Mouse (Mus musculus) cerebellum, adult 2 months (tissue): Measurements from ENCODE around the gene Spata2. TPM values are rescaled to one million over a fixed set of nuclear protein-coding genes. Genes with fewer than 3 reads are reported as not detected.

ENCODE experiments used
- DNase-seq, 2 experiments: peaks; one replicate each; pipeline ENCODE4 v3.0.0; 2021
- H3K27ac ChIP-seq: fragments of 200-500 bp; 2 replicates; pipeline ENCODE4 v1.5.1; 2012; ENCODE audit warnings: low read length, control low read depth, inconsistent platforms; ENCODE audit not compliant: insufficient read depth
- H3K27me3 ChIP-seq: fragments of 200-500 bp; 2 replicates; pipeline ENCODE4 v1.6.1; 2012; ENCODE audit warnings: inconsistent platforms, mild to moderate bottlenecking, low read length, moderate library complexity; ENCODE audit not compliant: control insufficient read depth, insufficient read depth
- H3K4me1 ChIP-seq: fragments of 200-500 bp; 2 replicates; pipeline ENCODE4 v1.6.1; 2011; ENCODE audit warnings: low read length; ENCODE audit not compliant: control insufficient read depth, insufficient read depth
- H3K4me3 ChIP-seq: fragments of 200-500 bp; replicated peaks from 2 replicates; pipeline ENCODE3; 2011; ENCODE audit warnings: mild to moderate bottlenecking, low read depth, low read length, control low read depth; ENCODE audit not compliant: insufficient read depth
- CTCF ChIP-seq: fragments of 200-500 bp; IDR thresholded peaks from 2 replicates; pipeline ENCODE4 v1.5.1; 2011; ENCODE audit warnings: low read depth, mild to moderate bottlenecking, control low read depth, low read length, moderate library complexity, borderline replicate concordance; ENCODE audit not compliant: insufficient read depth
- POLR2A ChIP-seq: fragments of 200-500 bp; IDR thresholded peaks from 2 replicates; pipeline ENCODE4 v1.6.1; 2011; ENCODE audit warnings: low read length, control low read depth, borderline replicate concordance; ENCODE audit not compliant: insufficient read depth
- WGBS: fragments of 180-500 bp; shearing (Covaris S2); methylation state at CpG from one replicate; pipeline ENCODE4 v1.1.7; 2018; 5-methylcytosine and 5-hydroxymethylcytosine counted together
- polyA plus RNA-seq: library from polyadenylated mRNA; depleted of rRNA; stranded (reverse); fragments of >200 nt; gene quantifications from 2 replicates; pipeline ENCODE4 v1.2.3, GENCODE M21; 2012

Spata2 gene
- polyA plus RNA-seq, 1 experiment = 80.2 TPM

DNA sequence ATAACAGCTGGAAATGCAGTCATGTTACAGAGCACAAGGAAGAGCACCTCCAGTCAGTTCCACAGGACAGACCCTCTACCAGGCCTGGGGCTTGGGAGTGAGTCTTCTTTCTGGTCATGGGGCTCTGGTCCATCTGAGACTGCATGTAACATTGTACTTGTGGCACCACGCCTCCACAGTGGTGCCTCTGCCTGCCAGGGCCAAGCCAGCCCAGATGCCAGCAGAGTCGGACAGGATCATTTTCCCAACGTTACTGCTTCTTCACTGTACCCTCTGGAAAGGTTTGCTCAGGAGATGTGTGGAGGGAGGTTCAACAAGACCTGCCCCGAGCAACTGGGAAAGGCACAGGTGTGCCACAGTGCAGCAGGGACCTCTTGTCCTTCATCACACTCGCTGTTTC lies 23.0 kb upstream of the Spata2 start:
- TF ChIP-seq POLR2A (no peak), CTCF (no peak)
- Histone ChIP-seq H3K27me3 (no peaks in the 10 kb centered on the region), H3K27ac (no peak overlapping the region), H3K4me1 (peaks cover 13% of the 10 kb centered on the region), H3K4me3 (no peak overlapping the region)
- 73% methylated on average over 5 of the region's 5 CpGs for WGBS
- DNase-seq = no peak

DNA sequence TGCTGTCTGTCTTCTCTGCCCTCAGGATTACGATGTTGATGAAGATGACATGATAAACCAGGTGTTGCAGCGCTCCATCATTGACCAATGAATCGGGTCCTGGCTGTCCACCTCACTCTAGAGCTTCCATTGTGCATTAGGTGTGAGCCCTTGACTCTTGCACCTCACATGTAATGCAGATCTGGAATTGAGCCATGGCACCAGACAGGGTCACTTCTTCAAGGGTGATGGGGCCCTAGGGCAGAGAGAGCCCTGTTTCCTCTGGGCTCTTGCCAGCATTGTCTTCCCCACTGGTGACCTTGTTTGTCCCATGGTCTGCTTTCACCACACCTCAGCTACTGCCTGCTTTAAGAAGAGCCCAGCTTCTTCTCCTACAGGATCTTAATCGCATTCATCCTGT lies 22.0 kb upstream of the Spata2 start:
- Histone ChIP-seq H3K27me3 (no peaks in the 10 kb centered on the region), H3K27ac (no peak overlapping the region), H3K4me1 (peaks cover 20% of the 10 kb centered on the region), H3K4me3 (no peak overlapping the region)
- no peak for DNase-seq
- TF ChIP-seq POLR2A (no peak), CTCF (no peak)
- 93% methylated on average over 4 of the region's 4 CpGs for WGBS

DNA sequence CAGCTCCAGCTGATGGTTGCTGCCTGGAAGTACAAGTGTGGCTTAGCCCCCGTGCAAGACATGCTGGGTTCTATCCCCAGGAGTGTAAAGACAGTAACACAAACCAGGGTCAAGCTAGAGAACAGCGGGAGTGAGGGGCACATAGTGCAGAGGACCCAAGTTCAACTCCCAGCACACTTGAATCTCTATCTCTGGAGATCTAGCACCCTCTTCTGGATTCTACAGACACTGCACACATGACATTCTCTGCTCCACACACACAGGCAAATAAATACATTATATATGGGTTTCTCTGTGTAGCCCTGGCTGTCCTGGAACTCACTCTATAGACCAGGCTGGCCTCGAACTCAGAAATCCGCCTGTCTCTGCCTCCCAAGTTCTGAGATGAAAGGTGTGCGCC lies 20.3 kb upstream of the Spata2 start:
- WGBS = 92% methylated on average over 5 of the region's 5 CpGs
- no peak overlapping the region for H3K27ac ChIP-seq
- no peaks in the 10 kb centered on the region for H3K27me3 ChIP-seq
- peaks cover 20% of the 10 kb centered on the region for H3K4me1 ChIP-seq
- no peak overlapping the region for H3K4me3 ChIP-seq
- no peak for DNase-seq
- TF ChIP-seq POLR2A = no peak
- peak; percentile 48 for TF ChIP-seq CTCF

DNA sequence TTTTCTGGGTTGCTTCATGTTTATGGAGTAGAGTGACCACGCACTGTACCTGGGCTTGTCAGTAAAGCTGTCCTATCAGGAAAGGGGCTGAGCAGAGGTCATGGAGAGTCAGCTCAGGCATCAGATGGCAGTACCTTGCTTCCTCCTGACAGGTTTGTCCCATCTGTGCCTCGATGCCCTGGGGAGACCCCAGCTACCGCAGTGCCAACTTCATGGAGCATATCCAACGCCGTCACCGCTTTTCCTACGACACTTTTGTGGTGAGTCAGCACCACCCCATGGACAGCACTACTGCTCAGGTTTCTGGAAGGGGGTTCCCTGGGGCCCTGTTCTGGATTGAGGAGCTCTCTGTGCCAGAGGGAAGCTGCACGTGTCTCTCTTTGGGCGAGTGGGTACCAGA lies 19.7 kb upstream of the Spata2 start:
- H3K27ac ChIP-seq = no peak overlapping the region
- H3K27me3 ChIP-seq = no peaks in the 10 kb centered on the region
- H3K4me3 ChIP-seq = no peak overlapping the region
- DNase-seq = peak in 1 of 2 experiments; percentile 49
- 22% methylated on average over 9 of the region's 9 CpGs for WGBS
- TF ChIP-seq POLR2A (no peak), CTCF (peak; percentile 13; the same call in 1 of the 2 replicates)
- peaks cover 20% of the 10 kb centered on the region for H3K4me1 ChIP-seq

DNA sequence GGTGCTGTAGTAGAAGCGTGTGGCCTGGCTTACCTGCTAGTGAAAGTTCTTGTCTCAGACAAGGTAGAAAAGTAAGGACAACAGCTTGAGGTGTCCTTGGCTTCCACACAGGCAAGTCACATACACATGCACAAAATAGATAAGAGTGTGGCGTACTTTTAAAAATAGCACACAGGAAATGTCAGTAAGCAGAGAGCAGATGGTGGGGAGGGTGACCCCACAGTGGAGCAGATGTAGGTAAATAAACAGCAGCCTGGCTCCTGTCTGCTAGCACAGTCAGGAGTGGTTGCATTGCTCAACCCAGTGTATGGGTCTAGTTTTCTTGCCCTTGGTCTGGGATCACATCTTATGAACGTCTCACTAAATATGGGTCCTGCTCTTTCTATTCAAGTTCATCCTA lies 17.8 kb upstream of the Spata2 start:
- TF ChIP-seq POLR2A = no peak
- TF ChIP-seq CTCF = no peak
- 38% methylated on average over 3 of the region's 3 CpGs for WGBS

DNA sequence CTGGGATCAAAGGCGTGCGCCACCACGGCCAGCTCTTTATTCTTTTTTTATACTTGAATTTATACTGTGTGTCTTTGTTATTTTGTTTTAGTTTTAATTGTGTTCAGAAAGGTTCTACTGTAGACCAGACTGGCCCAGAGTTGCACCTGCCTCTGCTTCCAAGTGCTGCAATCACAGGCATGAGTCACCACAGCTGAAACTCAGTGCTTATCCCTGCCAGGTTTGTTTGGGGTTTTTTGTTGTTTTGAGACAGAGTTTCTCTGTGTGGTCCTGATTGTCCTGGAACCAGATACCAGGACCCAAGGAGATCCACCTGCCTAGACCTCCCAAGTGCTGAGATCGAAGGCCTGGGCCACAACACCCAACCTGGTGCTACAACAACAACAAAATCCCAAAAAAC lies 15.9 kb upstream of the Spata2 start:
- no peak overlapping the region for H3K4me3 ChIP-seq
- no peak for TF ChIP-seq POLR2A
- no peak for TF ChIP-seq CTCF
- no peaks in the 10 kb centered on the region for H3K27me3 ChIP-seq
- 91% methylated on average over 4 of the region's 4 CpGs for WGBS
- H3K4me1 ChIP-seq = peaks cover 29% of the 10 kb centered on the region
- H3K27ac ChIP-seq = no peak overlapping the region
- no peak for DNase-seq

More for the DNA sequence above, 17.8 kb upstream of the Spata2 start:
- DNase-seq = no peak
- Histone ChIP-seq H3K27me3 (no peaks in the 10 kb centered on the region), H3K4me1 (peaks cover 27% of the 10 kb centered on the region), H3K4me3 (no peak overlapping the region), H3K27ac (no peak overlapping the region)

DNA sequence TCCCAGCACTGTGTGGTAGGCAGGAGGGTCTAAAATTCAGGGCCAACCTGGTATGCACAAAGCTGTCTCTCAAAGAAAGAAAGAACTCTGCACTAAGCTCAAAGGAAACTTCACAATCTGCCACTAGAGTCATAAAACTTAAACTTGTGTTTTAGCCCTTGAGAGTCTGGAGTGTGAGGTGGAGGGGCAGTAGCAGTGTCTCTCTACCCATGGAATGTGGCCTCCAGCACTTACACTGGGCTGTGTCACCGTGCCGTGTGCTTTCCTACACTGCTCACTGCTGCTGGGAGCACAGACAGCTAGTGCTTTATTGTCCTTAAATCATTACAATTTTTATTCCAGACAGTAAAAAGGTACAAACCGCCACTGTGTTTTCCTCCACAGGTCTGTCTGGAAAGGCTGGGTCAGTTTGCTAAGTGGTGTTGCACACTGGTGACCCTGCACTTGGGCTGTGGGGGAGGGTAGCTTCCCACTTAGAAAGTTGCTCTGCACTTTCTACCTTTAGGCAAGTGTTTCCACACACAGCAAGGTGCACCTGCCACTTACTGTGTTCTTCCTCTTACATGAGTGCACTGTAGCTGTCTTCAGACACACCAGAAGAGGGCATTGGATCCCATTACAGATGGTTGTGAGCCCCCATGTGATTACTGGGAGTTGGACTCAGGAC lies 15.2 kb upstream of the Spata2 start:
- Histone ChIP-seq H3K27me3 (no peaks in the 10 kb centered on the region), H3K4me3 (no peak overlapping the region), H3K27ac (no peak overlapping the region), H3K4me1 (peaks cover 29% of the 10 kb centered on the region)
- TF ChIP-seq POLR2A (no peak), CTCF (no peak)
- DNase-seq = no peak
- WGBS = 76% methylated on average over 3 of the region's 3 CpGs

DNA sequence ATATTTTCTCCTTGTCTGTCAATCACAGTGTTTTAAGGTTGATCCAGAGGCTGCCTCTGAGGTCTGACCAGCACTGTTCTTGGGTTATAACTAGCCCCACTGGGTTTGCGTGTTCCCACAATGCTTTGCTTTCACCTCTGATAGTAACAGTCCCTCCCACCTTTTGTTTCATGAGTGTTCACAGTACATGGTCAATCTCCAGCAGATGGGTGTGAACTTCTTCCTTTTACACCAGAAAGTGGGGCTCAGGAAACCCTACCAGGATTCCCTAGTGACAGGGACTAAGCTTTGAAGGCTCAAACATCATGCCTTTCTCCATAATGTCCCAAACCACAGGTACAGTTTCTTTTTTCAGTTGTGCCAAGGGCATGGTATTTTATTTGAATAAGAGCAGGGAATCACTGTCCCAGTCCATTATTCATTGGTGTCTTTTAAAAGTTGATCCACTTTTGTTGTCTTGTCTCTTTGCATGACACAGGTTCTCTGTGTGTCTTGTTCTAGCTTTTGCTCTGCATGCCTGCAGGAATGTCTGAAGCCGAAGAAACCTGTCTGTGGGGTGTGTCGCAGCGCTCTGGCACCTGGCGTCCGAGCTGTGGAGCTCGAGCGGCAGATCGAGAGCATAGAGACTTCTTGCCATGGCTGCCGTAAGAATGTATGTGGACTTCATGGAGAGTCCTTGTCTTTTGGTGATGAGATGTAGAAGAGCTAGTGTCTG lies 14.0 kb upstream of the Spata2 start:
- Histone ChIP-seq H3K27me3 (no peaks in the 10 kb centered on the region), H3K4me1 (peaks cover 24% of the 10 kb centered on the region), H3K27ac (no peak overlapping the region), H3K4me3 (peak overlapping the region; percentile 16)
- WGBS = 45% methylated on average over 10 of the region's 10 CpGs
- DNase-seq = no peak
- no peak for TF ChIP-seq CTCF
- no peak for TF ChIP-seq POLR2A
